Mouse (Mus musculus) brain, adult 10 weeks (tissue): ENCODE data around the gene Olfml1. TPM values are rescaled to one million over a fixed set of nuclear protein-coding genes. Genes with fewer than 3 reads are reported as not detected.

Experiments used
- polyA plus RNA-seq: library from polyadenylated mRNA; stranded (reverse); fragments of 350-450 nt; fragmentation: Illumina TruSeq; extraction: RNeasy Lipid Tissue Mini Kit (QIAGEN cat#74804); gene quantifications from one replicate; pipeline ENCODE4 v1.2.3, GENCODE M21; 2015; ENCODE audit warnings: low read depth, low replicate concordance

Gene Olfml1
- polyA plus RNA-seq = 21.6 TPM

DNA sequence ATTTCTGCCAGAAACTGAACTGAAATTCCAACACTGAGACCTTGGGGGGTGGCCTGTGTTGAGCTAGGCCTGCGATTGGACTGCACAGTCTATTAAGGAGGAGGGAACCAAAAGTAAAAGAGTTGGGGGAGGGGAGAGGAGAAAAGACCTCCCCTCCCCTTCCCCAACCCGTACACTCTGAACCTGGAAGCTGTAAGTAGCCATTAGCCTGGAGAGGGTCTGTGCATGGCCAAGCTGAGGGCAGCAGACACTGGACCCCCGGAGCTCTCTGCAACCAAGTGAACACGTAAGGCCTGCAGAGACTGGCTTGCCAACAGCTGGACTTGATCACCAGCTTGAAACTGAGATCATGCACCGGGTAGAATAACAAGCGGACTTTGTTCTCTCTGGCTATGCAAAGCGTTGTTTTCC is at the start of gene Olfml1:
Olfml1 (plus strand) TSS at position 186 of the 411 bp plus-strand sequence.

DNA sequence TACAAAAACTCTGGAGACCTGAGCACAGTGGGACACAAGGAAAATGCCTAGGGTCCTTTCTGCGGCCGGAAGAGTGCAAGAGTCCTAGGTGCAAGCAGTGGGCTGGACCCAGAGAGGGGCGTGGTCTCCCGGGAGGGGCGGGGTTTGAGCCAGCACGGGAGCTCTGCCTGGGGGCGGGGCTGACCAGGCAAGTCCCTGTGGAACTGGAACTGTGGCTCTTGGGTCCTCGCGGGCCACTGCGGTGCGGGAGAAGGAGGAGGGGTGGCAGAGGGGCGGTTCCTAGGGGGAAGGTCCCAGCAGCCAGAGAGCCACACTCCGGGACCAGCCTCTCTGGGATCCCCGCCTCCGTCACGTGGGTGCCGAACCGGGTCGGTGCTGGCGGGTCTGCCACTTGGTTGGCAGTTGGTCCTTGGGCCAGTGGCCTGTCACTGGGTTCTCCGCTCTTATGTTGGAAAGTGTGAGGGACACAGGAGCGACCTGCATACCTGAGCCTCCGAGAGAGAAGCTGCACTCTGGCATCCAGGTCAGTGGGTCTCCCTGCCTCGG is 27.7 kb downstream of the Olfml1 start, which contains the start of gene Ppfibp2:
Ppfibp2 (plus strand) TSS at position 351 of the 546 bp plus-strand sequence.

DNA sequence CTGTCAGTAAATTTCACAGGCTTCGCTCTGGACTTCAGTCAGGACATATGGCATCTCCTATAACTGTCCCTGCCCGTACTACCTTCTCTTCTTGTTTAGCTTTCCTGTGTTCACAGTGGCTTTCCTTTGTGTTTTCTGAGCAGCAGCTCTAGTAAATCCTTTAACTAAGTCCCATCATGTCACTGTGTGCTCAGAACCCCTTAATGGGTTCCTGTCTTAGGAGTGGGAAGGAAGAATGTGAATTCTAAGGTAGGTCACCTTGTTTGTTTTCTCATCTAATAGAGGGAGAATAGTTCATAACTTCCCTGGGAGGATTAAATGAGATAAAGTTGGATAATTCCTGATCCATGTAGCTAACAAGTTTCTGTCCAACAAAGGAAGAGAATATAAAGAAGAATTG is 57.8 kb downstream of the Olfml1 start, which contains the start of gene 5330417H12Rik:
5330417H12Rik (minus strand) TSS at position 101 of the 400 bp plus-strand sequence.

Other genes starting within 250 kb of the Olfml1 start
- 17.7 TPM for gene Syt9, start 196.7 kb upstream of the Olfml1 start, polyA plus RNA-seq
- gene Ppfibp2, start 27.8 kb downstream of the Olfml1 start, polyA plus RNA-seq = 8.3 TPM
- not detected for gene 5330417H12Rik, start 57.7 kb downstream of the Olfml1 start, polyA plus RNA-seq
- 0.34 TPM for gene Cyb5r2, start 190.6 kb downstream of the Olfml1 start, polyA plus RNA-seq
- gene Ovch2, start 233.8 kb downstream of the Olfml1 start, polyA plus RNA-seq = not detected
- gene Olfr467, start 244.8 kb downstream of the Olfml1 start, polyA plus RNA-seq = not detected